Mouse (Mus musculus): ENCODE results near the gene Rbm42. TPM values are rescaled to one million over a fixed set of nuclear protein-coding genes. Genes with fewer than 3 reads are reported as not detected.

Rbm42 gene
- polyA plus RNA-seq, 1 experiment from 2014 or later: 41.8 TPM

DNA sequence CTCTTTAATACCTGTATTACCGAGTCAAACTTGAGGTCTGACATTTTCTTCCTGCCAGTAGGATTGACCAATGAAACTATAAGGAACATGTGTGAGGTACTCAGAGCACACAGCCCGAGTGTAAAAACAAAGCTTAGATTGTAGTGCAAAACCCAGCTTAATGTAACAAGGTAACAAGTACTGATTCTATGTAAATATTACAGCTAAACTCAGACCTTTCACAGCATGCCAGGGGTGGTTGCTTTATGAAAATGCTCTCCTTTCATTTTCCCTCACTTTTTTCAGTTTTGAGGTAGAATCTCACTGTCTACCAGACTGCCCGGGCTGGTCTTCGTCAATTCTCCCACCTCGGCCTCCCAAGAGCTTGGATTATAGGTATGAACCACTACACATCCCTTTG, 54.0 kb downstream of the Rbm42 start:
- no peaks in the 10 kb centered on the region for H3K27me3 ChIP-seq (ENCODE audit: insufficient read depth, low read length)
- H3K4me2 ChIP-seq (ENCODE audit: low read depth, low read length): no peak overlapping the region
- H3K27ac ChIP-seq (ENCODE audit: low read depth): no peak overlapping the region
- 69% methylated on average over 5 of the region's 5 CpGs for WGBS (ENCODE audit: insufficient replicate concordance)
- H3K4me3 ChIP-seq (ENCODE audit: low read depth, low read length): no peak overlapping the region
- no peak for ATAC-seq
- no peak overlapping the region for H3K9ac ChIP-seq (replicated peaks)
- peaks cover 16% of the 10 kb centered on the region for H3K4me1 ChIP-seq (ENCODE audit: insufficient read depth)
- no peaks in the 10 kb centered on the region for H3K9me3 ChIP-seq (ENCODE audit: low read length)
- no peaks in the 10 kb centered on the region for H3K36me3 ChIP-seq (replicated peaks; ENCODE audit: insufficient read depth, low read length)
- no peak for DNase-seq
- no peak for TF ChIP-seq EP300 (IDR thresholded peaks at IDR 0.05; ENCODE audit: low read depth)
- TF ChIP-seq CTCF (IDR thresholded peaks at IDR 0.05; ENCODE audit: low read depth): no peak

GRCm38 (mm10) chr7:30594510-30595024, 55.5 kb downstream of the Rbm42 start:
- H3K9ac ChIP-seq (replicated peaks): no peak overlapping the region
- TF ChIP-seq CTCF (IDR thresholded peaks at IDR 0.05; ENCODE audit: low read depth): no peak
- TF ChIP-seq EP300 (IDR thresholded peaks at IDR 0.05; ENCODE audit: low read depth): no peak
- H3K4me1 ChIP-seq (ENCODE audit: insufficient read depth): peaks cover 14% of the 10 kb centered on the region; the same call in 1 of the 2 replicates
- no peaks in the 10 kb centered on the region for H3K36me3 ChIP-seq (replicated peaks; ENCODE audit: insufficient read depth, low read length)
- no peak overlapping the region for H3K4me2 ChIP-seq (ENCODE audit: low read depth, low read length)
- no peak overlapping the region for H3K27ac ChIP-seq (ENCODE audit: low read depth)
- H3K4me3 ChIP-seq (ENCODE audit: low read depth, low read length): no peak overlapping the region
- no peak for ATAC-seq
- no peaks in the 10 kb centered on the region for H3K9me3 ChIP-seq (ENCODE audit: low read length)
- 62% methylated on average over 4 of the region's 4 CpGs for WGBS (ENCODE audit: insufficient replicate concordance)
- H3K27me3 ChIP-seq (ENCODE audit: insufficient read depth, low read length): no peaks in the 10 kb centered on the region
- DNase-seq: no peak

DNA sequence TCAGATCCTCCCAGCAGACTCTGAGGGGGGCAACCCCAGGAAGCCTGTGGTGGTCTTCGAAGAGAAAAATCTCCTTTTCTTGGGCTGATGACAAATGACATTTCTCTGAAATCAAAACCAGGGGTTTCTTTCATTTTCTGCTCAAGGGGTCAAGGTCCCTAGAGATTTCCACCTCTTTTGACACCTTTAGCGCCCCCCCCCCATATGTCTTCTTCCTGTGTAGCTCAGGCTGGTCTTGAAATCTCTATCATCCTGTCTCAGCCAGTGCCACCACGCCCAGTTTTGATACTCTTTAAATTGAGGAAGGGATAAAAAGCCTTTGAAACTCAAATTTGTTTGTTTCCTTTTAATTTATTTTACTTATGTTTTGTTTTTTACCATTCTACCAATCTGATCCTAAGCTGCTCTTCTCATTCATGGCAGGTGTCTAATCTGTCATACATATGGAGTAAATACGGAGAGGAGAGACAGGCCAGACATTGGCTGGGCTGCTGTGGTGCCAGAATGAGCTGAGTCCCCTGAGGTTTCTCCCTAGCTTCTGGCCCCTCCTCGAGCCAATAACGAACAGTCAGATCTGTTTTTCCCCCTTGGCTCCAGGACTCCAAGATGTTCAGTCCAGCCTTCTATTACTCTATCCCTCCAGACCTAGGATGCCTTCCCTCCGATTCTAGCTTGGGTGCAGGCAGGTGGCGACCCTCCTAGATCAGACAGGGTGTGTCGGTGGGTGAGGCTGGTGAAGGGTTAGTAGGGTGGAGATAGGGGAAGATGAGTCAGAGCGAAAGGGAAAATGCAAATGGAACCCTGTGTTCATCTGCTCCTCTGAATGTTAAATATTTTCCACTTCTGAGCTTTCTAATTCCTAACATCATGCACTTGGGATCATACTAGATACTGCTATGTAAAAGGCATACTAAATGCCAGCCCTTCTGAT, 56.3 kb downstream of the Rbm42 start:
- TF ChIP-seq CTCF (IDR thresholded peaks at IDR 0.05; ENCODE audit: low read depth) (no peak), EP300 (IDR thresholded peaks at IDR 0.05; ENCODE audit: low read depth) (no peak)
- Histone ChIP-seq H3K4me2 (ENCODE audit: low read depth, low read length) (no peak overlapping the region), H3K4me3 (ENCODE audit: low read depth, low read length) (no peak overlapping the region), H3K27me3 (ENCODE audit: insufficient read depth, low read length) (no peaks in the 10 kb centered on the region), H3K36me3 (replicated peaks; ENCODE audit: insufficient read depth, low read length) (no peaks in the 10 kb centered on the region), H3K27ac (ENCODE audit: low read depth) (no peak overlapping the region), H3K9me3 (ENCODE audit: low read length) (no peaks in the 10 kb centered on the region), H3K4me1 (ENCODE audit: insufficient read depth) (0 out of 2 replicates have a peak, but pooled peaks cover 13% of the 10 kb centered on the region), H3K9ac (replicated peaks) (no peak overlapping the region)
- ATAC-seq: no peak
- DNase-seq: no peak
- WGBS (ENCODE audit: insufficient replicate concordance): 66% methylated on average over 10 of the region's 10 CpGs

DNA sequence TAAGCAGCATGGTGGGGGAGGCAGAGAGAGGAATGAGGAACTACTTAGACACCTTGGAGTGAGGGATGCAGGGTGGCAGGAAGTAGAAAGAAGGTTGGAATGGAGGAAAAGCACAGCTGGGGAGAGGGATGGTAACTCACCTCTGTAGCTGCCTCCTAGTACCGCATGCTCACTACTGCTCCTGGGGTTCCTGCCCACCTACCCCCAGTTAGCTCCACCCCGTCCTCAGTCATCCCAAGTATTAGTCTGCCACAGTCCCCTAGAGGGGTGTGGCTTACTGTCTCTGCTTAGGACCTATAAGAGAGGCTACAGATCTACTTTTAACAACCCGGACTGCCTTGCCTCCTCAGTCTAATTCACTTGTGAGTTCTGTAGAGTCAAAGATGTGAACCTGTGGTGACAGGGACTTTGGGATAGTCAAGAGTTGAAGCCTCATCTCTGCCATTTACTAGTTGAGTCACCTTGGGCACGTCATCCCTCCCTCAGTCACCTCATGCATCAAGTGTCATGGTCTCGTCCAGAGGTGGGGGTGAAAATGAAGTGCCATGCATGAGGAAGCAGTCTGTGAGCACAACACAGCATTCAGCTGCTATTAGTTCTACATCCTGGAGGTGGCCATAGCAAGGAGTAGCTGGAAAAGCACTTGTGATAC, 57.2 kb downstream of the Rbm42 start:
- no peak for ATAC-seq

DNA sequence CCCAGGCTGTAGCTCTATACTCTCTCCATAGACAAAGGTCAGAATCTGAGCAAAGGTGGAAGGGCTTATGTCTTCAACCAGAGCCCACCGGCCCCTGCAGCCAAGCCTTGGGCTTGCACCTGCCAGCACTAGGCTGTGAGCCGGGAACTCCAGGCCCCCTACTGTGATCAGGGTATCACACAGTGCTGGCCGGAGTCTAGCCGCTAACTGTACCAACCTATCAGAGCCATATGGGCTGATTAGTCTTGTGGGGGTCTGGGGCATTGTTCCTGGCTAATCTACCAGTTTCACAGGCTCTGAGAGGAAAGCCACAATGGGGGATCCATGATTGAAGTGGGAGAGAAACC, 58.5 kb downstream of the Rbm42 start:
- Histone ChIP-seq H3K27me3 (ENCODE audit: insufficient read depth, low read length) (no peaks in the 10 kb centered on the region), H3K27ac (ENCODE audit: low read depth) (no peak overlapping the region), H3K9ac (replicated peaks) (no peak overlapping the region), H3K4me2 (ENCODE audit: low read depth, low read length) (no peak overlapping the region), H3K9me3 (ENCODE audit: low read length) (no peaks in the 10 kb centered on the region), H3K4me3 (ENCODE audit: low read depth, low read length) (no peak overlapping the region), H3K36me3 (replicated peaks; ENCODE audit: insufficient read depth, low read length) (peaks cover 2% of the 10 kb centered on the region; the same call in 1 of the 2 replicates), H3K4me1 (ENCODE audit: insufficient read depth) (peaks cover 22% of the 10 kb centered on the region; the same call in 1 of the 2 replicates)
- DNase-seq (no peak), ATAC-seq (no peak)
- TF ChIP-seq EP300 (IDR thresholded peaks at IDR 0.05; ENCODE audit: low read depth): no peak
- TF ChIP-seq CTCF (IDR thresholded peaks at IDR 0.05; ENCODE audit: low read depth): no peak
- 79% methylated on average over 4 of the region's 4 CpGs for WGBS (ENCODE audit: insufficient replicate concordance)

More for the DNA sequence above, 57.2 kb downstream of the Rbm42 start:
- no peak for DNase-seq
- Histone ChIP-seq H3K27me3 (ENCODE audit: insufficient read depth, low read length) (no peaks in the 10 kb centered on the region), H3K4me1 (ENCODE audit: insufficient read depth) (0 out of 2 replicates have a peak, but pooled peaks cover 13% of the 10 kb centered on the region), H3K4me2 (ENCODE audit: low read depth, low read length) (no peak overlapping the region), H3K9me3 (ENCODE audit: low read length) (no peaks in the 10 kb centered on the region), H3K4me3 (ENCODE audit: low read depth, low read length) (no peak overlapping the region), H3K9ac (replicated peaks) (no peak overlapping the region), H3K27ac (ENCODE audit: low read depth) (no peak overlapping the region), H3K36me3 (replicated peaks; ENCODE audit: insufficient read depth, low read length) (no peaks in the 10 kb centered on the region)
- TF ChIP-seq EP300 (IDR thresholded peaks at IDR 0.05; ENCODE audit: low read depth) (no peak), CTCF (IDR thresholded peaks at IDR 0.05; ENCODE audit: low read depth) (no peak)
- WGBS (ENCODE audit: insufficient replicate concordance): 59% methylated on average over 5 of the region's 5 CpGs

Other genes with a start within 250 kb of the Rbm42 start
- 221 and 231 TPM in 2 replicates for gene Tyrobp, start 236.6 kb downstream of the Rbm42 start, polyA plus RNA-seq (2015; fragmentation: Nextera tagmentation; extraction: Ambion mirVana)
- gene Hcst, start 230.5 kb downstream of the Rbm42 start, polyA plus RNA-seq (2015; fragmentation: Nextera tagmentation; extraction: Ambion mirVana): 17.4 and 17.6 TPM in 2 replicates
- 1.7 and 2.3 TPM in 2 replicates for gene Nfkbid, start 228.6 kb downstream of the Rbm42 start, polyA plus RNA-seq (2015; fragmentation: Nextera tagmentation; extraction: Ambion mirVana)
- gene Aplp1, start 204.8 kb downstream of the Rbm42 start, polyA plus RNA-seq (2015; fragmentation: Nextera tagmentation; extraction: Ambion mirVana): 1.2 and 1.6 TPM in 2 replicates
- 0.05 TPM in 1 of 2 replicates, not detected in the other for gene Kirrel2, start 192.6 kb downstream of the Rbm42 start, polyA plus RNA-seq (2015; fragmentation: Nextera tagmentation; extraction: Ambion mirVana)
- gene Nphs1, start 192.0 kb downstream of the Rbm42 start, polyA plus RNA-seq (2015; fragmentation: Nextera tagmentation; extraction: Ambion mirVana): 0.06 and 0.07 TPM in 2 replicates
- 203 and 205 TPM in 2 replicates for gene Prodh2, start 156.7 kb downstream of the Rbm42 start, polyA plus RNA-seq (2015; fragmentation: Nextera tagmentation; extraction: Ambion mirVana)
- 1.0 and 1.1 TPM in 2 replicates for gene Arhgap33, start 115.3 kb downstream of the Rbm42 start, polyA plus RNA-seq (2015; fragmentation: Nextera tagmentation; extraction: Ambion mirVana)
- gene Hspb6, start 98.1 kb downstream of the Rbm42 start, polyA plus RNA-seq (2015; fragmentation: Nextera tagmentation; extraction: Ambion mirVana): 4.9 and 6.6 TPM in 2 replicates
- gene Proser3, start 98.0 kb downstream of the Rbm42 start, polyA plus RNA-seq (2015; fragmentation: Nextera tagmentation; extraction: Ambion mirVana): 0.53 and 1.1 TPM in 2 replicates
- 16.0 and 18.9 TPM in 2 replicates for gene Lin37, start 90.5 kb downstream of the Rbm42 start, polyA plus RNA-seq (2015; fragmentation: Nextera tagmentation; extraction: Ambion mirVana)
- gene U2af1l4, start 87.0 kb downstream of the Rbm42 start, polyA plus RNA-seq (2015; fragmentation: Nextera tagmentation; extraction: Ambion mirVana): 34.4 and 34.8 TPM in 2 replicates
- gene Gm49396, start 87.0 kb downstream of the Rbm42 start, polyA plus RNA-seq (2015; fragmentation: Nextera tagmentation; extraction: Ambion mirVana): 1.5 and 1.8 TPM in 2 replicates
- 85.3 and 94.5 TPM in 2 replicates for gene Psenen, start 86.7 kb downstream of the Rbm42 start, polyA plus RNA-seq (2015; fragmentation: Nextera tagmentation; extraction: Ambion mirVana)
- 0.52 and 1.2 TPM in 2 replicates for gene Igflr1, start 84.9 kb downstream of the Rbm42 start, polyA plus RNA-seq (2015; fragmentation: Nextera tagmentation; extraction: Ambion mirVana)
- gene Kmt2b, start 61.6 kb downstream of the Rbm42 start, polyA plus RNA-seq (2015; fragmentation: Nextera tagmentation; extraction: Ambion mirVana): 1.9 and 3.1 TPM in 2 replicates
- gene Zbtb32, start 51.4 kb downstream of the Rbm42 start, polyA plus RNA-seq (2015; fragmentation: Nextera tagmentation; extraction: Ambion mirVana): 0.53 and 1.2 TPM in 2 replicates
- 0.07 and 0.14 TPM in 2 replicates for gene Upk1a, start 37.5 kb downstream of the Rbm42 start, polyA plus RNA-seq (2015; fragmentation: Nextera tagmentation; extraction: Ambion mirVana)
- 995 and 998 TPM in 2 replicates for gene Cox6b1, start 24.2 kb downstream of the Rbm42 start, polyA plus RNA-seq (2015; fragmentation: Nextera tagmentation; extraction: Ambion mirVana)
- not detected in 2 replicates for gene Etv2, start 14.5 kb downstream of the Rbm42 start, polyA plus RNA-seq (2015; fragmentation: Nextera tagmentation; extraction: Ambion mirVana)
- 11.4 and 13.0 TPM in 2 replicates for gene Haus5, start 14.7 kb upstream of the Rbm42 start, polyA plus RNA-seq (2015; fragmentation: Nextera tagmentation; extraction: Ambion mirVana)
- gene Pmis2, start 21.3 kb upstream of the Rbm42 start, polyA plus RNA-seq (2015; fragmentation: Nextera tagmentation; extraction: Ambion mirVana): not detected in 2 replicates
- 0.53 and 1.4 TPM in 2 replicates for gene 2200002J24Rik, start 48.6 kb upstream of the Rbm42 start, polyA plus RNA-seq (2015; fragmentation: Nextera tagmentation; extraction: Ambion mirVana)
- 1.1 and 1.6 TPM in 2 replicates for gene Atp4a, start 61.9 kb upstream of the Rbm42 start, polyA plus RNA-seq (2015; fragmentation: Nextera tagmentation; extraction: Ambion mirVana)
- 153 and 158 TPM in 2 replicates for gene Tmem147, start 79.2 kb upstream of the Rbm42 start, polyA plus RNA-seq (2015; fragmentation: Nextera tagmentation; extraction: Ambion mirVana)
- gene Gapdhs, start 93.4 kb upstream of the Rbm42 start, polyA plus RNA-seq (2015; fragmentation: Nextera tagmentation; extraction: Ambion mirVana): 0.12 TPM in 1 of 2 replicates, not detected in the other
- gene Sbsn, start 101.2 kb upstream of the Rbm42 start, polyA plus RNA-seq (2015; fragmentation: Nextera tagmentation; extraction: Ambion mirVana): 0.69 and 0.77 TPM in 2 replicates
- 1.5 and 1.8 TPM in 2 replicates for gene Dmkn, start 113.4 kb upstream of the Rbm42 start, polyA plus RNA-seq (2015; fragmentation: Nextera tagmentation; extraction: Ambion mirVana)
- not detected in 2 replicates for gene Krtdap, start 137.6 kb upstream of the Rbm42 start, polyA plus RNA-seq (2015; fragmentation: Nextera tagmentation; extraction: Ambion mirVana)
- 1.6 and 2.1 TPM in 2 replicates for gene Ffar2, start 173.5 kb upstream of the Rbm42 start, polyA plus RNA-seq (2015; fragmentation: Nextera tagmentation; extraction: Ambion mirVana)
- not detected in 2 replicates for gene Ffar3, start 205.9 kb upstream of the Rbm42 start, polyA plus RNA-seq (2015; fragmentation: Nextera tagmentation; extraction: Ambion mirVana)
- gene Ffar1, start 211.2 kb upstream of the Rbm42 start, polyA plus RNA-seq (2015; fragmentation: Nextera tagmentation; extraction: Ambion mirVana): 0.06 TPM in 1 of 2 replicates, not detected in the other
- gene Cd22, start 230.0 kb upstream of the Rbm42 start, polyA plus RNA-seq (2015; fragmentation: Nextera tagmentation; extraction: Ambion mirVana): 1.5 and 2.2 TPM in 2 replicates